ENCODE assay signal across 25 mouse cellular contexts in genomic region chr13:14461036-14461435, GRCm38 (mm10).
"Had no signal": no experiment of that assay in that cellular context is flagged by ENCODE, and none has a peak within 500 bp of the region (broad histone marks: within the 10 kb centered on the region; RNA-seq: fewer than 3 reads in every experiment).

No protein-coding gene starts in this region.

- H3K9me3 ChIP-seq: heart, embryonic 10.5 days; heart, embryonic 12.5 days; hindbrain, embryonic 12.5 days; intestine, embryonic 15.5 days; limb, embryonic 10.5 days; limb, embryonic 12.5 days had no signal

- H3K4me1 ChIP-seq: heart, embryonic 10.5 days; heart, embryonic 12.5 days; hindbrain, embryonic 10.5 days; hindbrain, embryonic 12.5 days; intestine, embryonic 15.5 days; limb, embryonic 10.5 days; limb, embryonic 12.5 days had no signal

- H3K36me3 ChIP-seq: heart, embryonic 10.5 days; heart, embryonic 12.5 days; hindbrain, embryonic 10.5 days; hindbrain, embryonic 12.5 days; intestine, embryonic 15.5 days; limb, embryonic 10.5 days; limb, embryonic 12.5 days had no signal

- H3K9ac ChIP-seq: heart, embryonic 12.5 days; hindbrain, embryonic 12.5 days; hindbrain, embryonic 14.5 days; intestine, embryonic 15.5 days; limb, embryonic 12.5 days had no signal

- H3K27ac ChIP-seq: gastrocnemius, adult 2 months; heart, embryonic 10.5 days; hindbrain, embryonic 10.5 days; hindbrain, embryonic 12.5 days; hindbrain, embryonic 14.5 days; intestine, embryonic 15.5 days; kidney, postnatal 0 days; left cerebral cortex, adult 2 months; limb, embryonic 10.5 days; limb, embryonic 12.5 days had no signal

- H3K27me3 ChIP-seq: heart, embryonic 12.5 days; hindbrain, embryonic 12.5 days; intestine, embryonic 15.5 days; limb, embryonic 12.5 days had no signal

- ATAC-seq: hindbrain, embryonic 16.5 days; inflammation-experienced regulatory T-cells, adult 6 months; intestine, embryonic 15.5 days; intestine, postnatal 0 days had no signal

- H3K4me3 ChIP-seq: gastrocnemius, adult 2 months; heart, embryonic 10.5 days; heart, embryonic 12.5 days; hindbrain, embryonic 10.5 days; hindbrain, embryonic 12.5 days; intestine, embryonic 15.5 days; left cerebral cortex, adult 2 months; limb, embryonic 10.5 days; limb, embryonic 12.5 days had no signal

- DNase-seq: gastrocnemius, adult 2 months; gastrocnemius, postnatal 10 days; gastrocnemius, postnatal 25 days; heart, adult 18-20 months; heart, postnatal 10 days; heart, postnatal 4 days; kidney, adult 18-20 months; kidney, adult 8-10 months; kidney, postnatal 14 days; kidney, postnatal 36 days; layer of hippocampus, adult 9-11 months; layer of hippocampus, postnatal 36 days had no signal

- H3K4me2 ChIP-seq: heart, embryonic 12.5 days; hindbrain, embryonic 12.5 days; hindbrain, embryonic 14.5 days; intestine, embryonic 15.5 days; limb, embryonic 12.5 days had no signal
